Mouse (Mus musculus) liver, embryonic 15.5 days (tissue): ENCODE data around the gene Gm9837. TPM values are rescaled to one million over a fixed set of nuclear protein-coding genes. Genes with fewer than 3 reads are reported as not detected.

Experiments used
- ATAC-seq: fragments of 200-750 bp; cut with Nextera tagmentation; 2 replicates; pipeline ENCODE4 v1.8.0; 2017; ENCODE audit warnings: moderate number of reproducible peaks, mild to moderate bottlenecking, moderate library complexity; ENCODE audit not compliant: insufficient read depth
- H3K27ac ChIP-seq: fragments of 300-500 bp; sonication (generic); replicated peaks from 2 replicates; pipeline ENCODE4 v1.5.1; 2015; ENCODE audit warnings: mild to moderate bottlenecking, inconsistent platforms
- H3K27me3 ChIP-seq: fragments of 300-500 bp; sonication (generic); 2 replicates; pipeline ENCODE4 v1.6.1; 2015; ENCODE audit warnings: mild to moderate bottlenecking, inconsistent platforms
- H3K36me3 ChIP-seq: fragments of 300-500 bp; sonication (generic); replicated peaks from 2 replicates; pipeline ENCODE4 v1.6.1; 2015; ENCODE audit warnings: moderate library complexity, mild to moderate bottlenecking, inconsistent platforms
- H3K4me1 ChIP-seq: fragments of 300-500 bp; sonication (generic); replicated peaks from 2 replicates; pipeline ENCODE4 v1.6.1; 2015; ENCODE audit warnings: inconsistent platforms
- H3K4me2 ChIP-seq: fragments of 300-500 bp; sonication (generic); 2 replicates; pipeline ENCODE4 v1.6.1; 2015; ENCODE audit warnings: moderate library complexity, mild to moderate bottlenecking, inconsistent platforms
- H3K4me3 ChIP-seq: fragments of 300-500 bp; sonication (generic); replicated peaks from 2 replicates; pipeline ENCODE4 v1.5.1; 2015; ENCODE audit warnings: mild to moderate bottlenecking, inconsistent platforms
- H3K9ac ChIP-seq: fragments of 300-500 bp; sonication (generic); 2 replicates; pipeline ENCODE4 v1.6.1; 2015; ENCODE audit warnings: moderate library complexity, mild to moderate bottlenecking, inconsistent platforms
- H3K9me3 ChIP-seq: fragments of 300-500 bp; sonication (generic); replicated peaks from 2 replicates; pipeline ENCODE4 v1.6.1; 2016; ENCODE audit warnings: inconsistent platforms
- WGBS: fragments of 180-500 bp; shearing (Covaris S2); methylation state at CpG from one replicate; pipeline ENCODE4 v1.1.7; 2015; ENCODE audit warnings: mixed read lengths; ENCODE audit not compliant: insufficient replicate concordance; 5-methylcytosine and 5-hydroxymethylcytosine counted together
- polyA plus RNA-seq: library from polyadenylated mRNA; unstranded; fragments of >200 nt; fragmentation: Nextera tagmentation; extraction: Ambion mirVana; gene quantifications from 2 replicates; pipeline ENCODE4 v1.2.1, GENCODE M21; 2015

The Gm9837 gene
- polyA plus RNA-seq = not detected in 2 replicates

GRCm38 (mm10) chr11:53469968-53470695 is at the start of gene Gm9837:
Gene Gm9837, minus strand, starts transcription at chr11:53470479.
- Histone ChIP-seq H3K4me2 (0 out of 2 replicates have a peak within 1 kb of the TSS, but pooled peaks have one; percentile 2), H3K4me3 (no peak within 1 kb of the TSS), H3K9me3 (no peaks in the 10 kb centered on the region), H3K27ac (no peak within 1 kb of the TSS), H3K36me3 (no peaks in the 10 kb centered on the region), H3K4me1 (peaks cover 12% of the 10 kb centered on the region), H3K27me3 (peaks cover 87% of the 10 kb centered on the region), H3K9ac (no peak within 1 kb of the TSS)
- WGBS = 8% methylated on average over 29 of the region's 29 CpGs
- peak; percentile 66 for ATAC-seq

- ATAC-seq = peak; percentile 71
- H3K27ac ChIP-seq = peak within 1 kb of the TSS; percentile 94
- H3K4me3 ChIP-seq = peak within 1 kb of the TSS; percentile 92
- peak within 1 kb of the TSS; percentile 91 for H3K9ac ChIP-seq
- H3K4me2 ChIP-seq = peak within 1 kb of the TSS; percentile 97
- H3K9me3 ChIP-seq = no peaks in the 10 kb centered on the region
- peaks cover 16% of the 10 kb centered on the region for H3K27me3 ChIP-seq
- 3% methylated on average over 78 of the region's 79 CpGs for WGBS
- peaks cover 10% of the 10 kb centered on the region; the same call in 1 of the 2 replicates for H3K36me3 ChIP-seq
- peaks cover 78% of the 10 kb centered on the region for H3K4me1 ChIP-seq
Observed at GRCm38 (mm10) chr11:53519207-53520121, 49.2 kb upstream of the Gm9837 start, which contains the start of gene Sept8. Gene Sept8, plus strand, starts transcription at chr11:53519257.

GRCm38 (mm10) chr11:53518759-53519158 is 48.5 kb upstream of the Gm9837 start:
- 9% methylated on average over 5 of the region's 5 CpGs for WGBS
- Histone ChIP-seq H3K9ac (peak overlapping the region; percentile 91), H3K9me3 (no peaks in the 10 kb centered on the region), H3K4me1 (peaks cover 72% of the 10 kb centered on the region), H3K27me3 (peaks cover 16% of the 10 kb centered on the region), H3K4me2 (peak overlapping the region; percentile 97), H3K4me3 (peak overlapping the region; percentile 92), H3K27ac (peak overlapping the region; percentile 94), H3K36me3 (peaks cover 10% of the 10 kb centered on the region; the same call in 1 of the 2 replicates)
- peak; percentile 45 for ATAC-seq

GRCm38 (mm10) chr11:53516775-53517627 is 46.7 kb upstream of the Gm9837 start:
- Histone ChIP-seq H3K4me2 (peak overlapping the region; percentile 36), H3K4me1 (peaks cover 54% of the 10 kb centered on the region), H3K27ac (peak overlapping the region; percentile 94), H3K9ac (0 out of 2 replicates have a peak overlapping the region, but pooled peaks have one; percentile 2), H3K36me3 (no peaks in the 10 kb centered on the region), H3K27me3 (peaks cover 16% of the 10 kb centered on the region), H3K9me3 (no peaks in the 10 kb centered on the region), H3K4me3 (no peak overlapping the region)
- WGBS = 17% methylated on average over 8 of the region's 8 CpGs
- no peak for ATAC-seq

GRCm38 (mm10) chr11:53510351-53510750 is 40.1 kb upstream of the Gm9837 start:
- H3K4me3 ChIP-seq = no peak overlapping the region
- WGBS = 61% methylated on average over 5 of the region's 5 CpGs
- no peak for ATAC-seq
- no peaks in the 10 kb centered on the region for H3K36me3 ChIP-seq
- H3K27ac ChIP-seq = no peak overlapping the region
- H3K9ac ChIP-seq = no peak overlapping the region
- no peak overlapping the region for H3K4me2 ChIP-seq
- H3K4me1 ChIP-seq = no peaks in the 10 kb centered on the region
- H3K27me3 ChIP-seq = no peaks in the 10 kb centered on the region; the same call in 1 of the 2 replicates
- H3K9me3 ChIP-seq = no peaks in the 10 kb centered on the region

GRCm38 (mm10) chr11:53508591-53508990 is 38.3 kb upstream of the Gm9837 start:
- WGBS = 51% methylated on average over 3 of the region's 3 CpGs
- H3K4me2 ChIP-seq = no peak overlapping the region
- no peak overlapping the region for H3K4me3 ChIP-seq
- H3K9ac ChIP-seq = no peak overlapping the region
- H3K36me3 ChIP-seq = no peaks in the 10 kb centered on the region
- ATAC-seq = no peak
- H3K9me3 ChIP-seq = no peaks in the 10 kb centered on the region
- no peaks in the 10 kb centered on the region for H3K4me1 ChIP-seq
- H3K27ac ChIP-seq = no peak overlapping the region
- no peaks in the 10 kb centered on the region for H3K27me3 ChIP-seq

GRCm38 (mm10) chr11:53508152-53508551 is 37.9 kb upstream of the Gm9837 start:
- Histone ChIP-seq H3K4me2 (no peak overlapping the region), H3K9ac (no peak overlapping the region), H3K9me3 (no peaks in the 10 kb centered on the region), H3K27me3 (no peaks in the 10 kb centered on the region), H3K4me1 (no peaks in the 10 kb centered on the region), H3K27ac (no peak overlapping the region), H3K4me3 (no peak overlapping the region), H3K36me3 (no peaks in the 10 kb centered on the region)
- WGBS = 64% methylated on average over 7 of the region's 7 CpGs
- no peak for ATAC-seq

- H3K4me3 ChIP-seq = no peak overlapping the region
- H3K9ac ChIP-seq = no peak overlapping the region
- ATAC-seq = no peak
- no peaks in the 10 kb centered on the region for H3K36me3 ChIP-seq
- no peaks in the 10 kb centered on the region for H3K9me3 ChIP-seq
- no peaks in the 10 kb centered on the region for H3K27me3 ChIP-seq
- no peaks in the 10 kb centered on the region for H3K4me1 ChIP-seq
- 75% methylated on average over 9 of the region's 9 CpGs for WGBS
- no peak overlapping the region for H3K27ac ChIP-seq
- no peak overlapping the region for H3K4me2 ChIP-seq
Observed at GRCm38 (mm10) chr11:53507098-53507805, 37.0 kb upstream of the Gm9837 start.

- H3K4me1 ChIP-seq = peaks cover 7% of the 10 kb centered on the region
- H3K27me3 ChIP-seq = peaks cover 18% of the 10 kb centered on the region
- no peaks in the 10 kb centered on the region for H3K36me3 ChIP-seq
- no peak overlapping the region for H3K4me3 ChIP-seq
- no peaks in the 10 kb centered on the region for H3K9me3 ChIP-seq
- no peak overlapping the region for H3K9ac ChIP-seq
- no peak for ATAC-seq
- H3K27ac ChIP-seq = no peak overlapping the region
- no peak overlapping the region for H3K4me2 ChIP-seq
- 64% methylated on average over 5 of the region's 5 CpGs for WGBS
Observed at GRCm38 (mm10) chr11:53505026-53505663, 34.9 kb upstream of the Gm9837 start.

GRCm38 (mm10) chr11:53504376-53504775 is 34.1 kb upstream of the Gm9837 start:
- Histone ChIP-seq H3K36me3 (no peaks in the 10 kb centered on the region), H3K27me3 (peaks cover 25% of the 10 kb centered on the region), H3K9ac (no peak overlapping the region), H3K4me1 (peaks cover 7% of the 10 kb centered on the region), H3K9me3 (no peaks in the 10 kb centered on the region), H3K4me2 (no peak overlapping the region), H3K4me3 (no peak overlapping the region), H3K27ac (no peak overlapping the region)
- no peak for ATAC-seq
- WGBS = 79% methylated on average over 8 of the region's 8 CpGs
